Mouse (Mus musculus) lung, adult 2 months (tissue): Measurements from ENCODE around the gene Ap2b1.

Experiments used
- CTCF ChIP-seq: fragments of 200-500 bp; IDR thresholded peaks from 2 replicates; pipeline ENCODE4 v1.5.1; 2011; ENCODE audit warnings: mild to moderate bottlenecking, low read length, control low read depth; ENCODE audit not compliant: insufficient read depth
- POLR2A ChIP-seq: fragments of 200-500 bp; IDR thresholded peaks from 2 replicates; pipeline ENCODE4 v1.6.1; 2011; ENCODE audit warnings: low read depth, mild to moderate bottlenecking, control low read depth, low read length, borderline replicate concordance; ENCODE audit errors: extremely low read depth

GRCm38 (mm10) chr11:83440081-83441064, 141.5 kb downstream of the Ap2b1 start:
- no peak for TF ChIP-seq POLR2A
- peak; percentile 85 for TF ChIP-seq CTCF
